Mouse (Mus musculus) heart, adult 2 months (tissue): ENCODE measurements around the gene Ptges.

Experiments
- CTCF ChIP-seq: fragments of 200-600 bp; IDR thresholded peaks from 2 replicates; pipeline ENCODE4 v1.8.1; 2022; ENCODE audit warnings: antibody characterized with exemption, mild to moderate bottlenecking, moderate library complexity
- EP300 ChIP-seq: fragments of 200-500 bp; IDR thresholded peaks from 2 replicates; pipeline ENCODE4 v1.6.1; 2011; ENCODE audit warnings: low read depth, low read length, control low read depth; ENCODE audit not compliant: insufficient read depth

DNA sequence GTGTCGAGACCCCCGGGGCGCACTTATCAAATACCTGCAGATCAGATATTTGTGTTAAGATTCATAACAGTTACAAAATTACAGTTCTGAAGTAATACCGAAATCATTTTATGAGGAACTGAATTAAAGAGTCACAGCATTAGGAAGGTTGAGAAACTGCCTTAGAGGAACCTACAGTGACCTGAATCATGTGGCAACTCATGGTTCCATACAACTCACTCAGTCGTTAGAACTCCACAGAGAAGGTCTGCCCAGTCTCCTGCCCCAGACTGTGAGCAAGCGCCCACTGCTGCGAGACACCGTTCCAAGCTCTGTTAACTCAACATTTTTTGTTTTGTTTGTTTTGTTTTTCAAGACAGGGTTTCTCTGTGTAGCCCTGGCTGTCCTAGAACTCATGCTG is 36.0 kb upstream of the Ptges start:
- TF ChIP-seq EP300 (no peak), CTCF (no peak)
